Mouse (Mus musculus) heart, embryonic 16.5 days (tissue): ENCODE data around the gene Rbpms2. TPM values are rescaled to one million over a fixed set of nuclear protein-coding genes. Genes with fewer than 3 reads are reported as not detected.
"Not testable (repeated sequence)": the region's sequence is repeated elsewhere in the genome, so short reads cannot be mapped to it uniquely, and the experiment has no call there.

Source experiments
- ATAC-seq: fragments of 200-750 bp; cut with Nextera tagmentation; replicated peaks from 2 replicates; pipeline ENCODE4 v1.8.0; 2017; ENCODE audit warnings: moderate number of reproducible peaks; ENCODE audit not compliant: insufficient read depth, low FRiP score; ENCODE audit errors: extremely low read depth
- H3K27ac ChIP-seq: fragments of 300-500 bp; sonication (generic); 2 replicates; pipeline ENCODE4 v1.5.1; 2014; ENCODE audit warnings: mild to moderate bottlenecking, low read length, control low read depth, moderate library complexity
- H3K27me3 ChIP-seq: fragments of 300-500 bp; sonication (generic); 2 replicates; pipeline ENCODE4 v1.6.1; 2014; ENCODE audit warnings: low read length, mixed read lengths; ENCODE audit not compliant: control insufficient read depth, insufficient read depth
- H3K36me3 ChIP-seq: fragments of 300-500 bp; sonication (generic); 2 replicates; pipeline ENCODE4 v1.6.1; 2014; ENCODE audit not compliant: control insufficient read depth, insufficient read depth
- H3K4me1 ChIP-seq: fragments of 300-500 bp; sonication (generic); 2 replicates; pipeline ENCODE4 v1.6.1; 2014; ENCODE audit warnings: low read length, mixed read lengths; ENCODE audit not compliant: control insufficient read depth, insufficient read depth
- H3K4me2 ChIP-seq: fragments of 300-500 bp; sonication (generic); 2 replicates; pipeline ENCODE4 v1.6.1; 2014; ENCODE audit warnings: low read depth, mild to moderate bottlenecking, control low read depth, low read length
- H3K4me3 ChIP-seq: fragments of 300-500 bp; sonication (generic); 2 replicates; pipeline ENCODE4 v1.5.1; 2014; ENCODE audit warnings: mild to moderate bottlenecking, control low read depth, low read length
- H3K9ac ChIP-seq: fragments of 300-500 bp; sonication (generic); 2 replicates; pipeline ENCODE4 v1.6.1; 2014; ENCODE audit warnings: low read length, control low read depth
- H3K9me3 ChIP-seq: fragments of 300-500 bp; sonication (generic); replicated peaks from 2 replicates; pipeline ENCODE4 v1.6.1; 2016; ENCODE audit warnings: low read length; ENCODE audit not compliant: control insufficient read depth
- WGBS: fragments of 180-500 bp; shearing (Covaris S2); extraction: QIAGEN DNeasy Blood & Tissue Kit; methylation state at CpG from one replicate; pipeline ENCODE4 v1.1.7; 2014; 5-methylcytosine and 5-hydroxymethylcytosine counted together
- polyA plus RNA-seq: library from polyadenylated mRNA; unstranded; fragments of >200 nt; fragmentation: Nextera tagmentation; extraction: Ambion mirVana; gene quantifications from 2 replicates; pipeline ENCODE4 v1.2.1, GENCODE M21; 2015

Rbpms2 gene
- polyA plus RNA-seq, 1 experiment from 2014 or later: 105 TPM

DNA sequence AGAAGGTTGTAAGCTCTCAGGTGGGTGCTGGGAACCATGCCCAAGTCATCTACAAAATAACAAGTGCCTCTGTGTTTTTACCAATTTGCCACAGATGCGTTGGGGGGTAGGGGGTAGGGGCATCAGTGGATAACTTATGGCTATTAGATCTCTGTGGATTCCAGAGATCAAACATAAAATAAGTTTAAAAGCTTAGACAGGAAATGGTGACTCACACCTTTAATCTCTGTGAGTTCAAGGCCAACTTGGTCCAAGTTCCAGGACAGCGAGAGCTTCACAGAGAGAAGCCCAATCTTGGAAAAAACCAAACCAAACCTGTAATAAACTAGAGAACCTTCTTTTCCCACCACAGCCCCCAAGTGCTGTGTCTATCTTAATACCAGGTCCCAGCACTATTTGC is 17.3 kb downstream of the Rbpms2 start:
- no peak overlapping the region for H3K4me2 ChIP-seq
- H3K27me3 ChIP-seq: no peaks in the 10 kb centered on the region
- 80% methylated on average over 2 of the region's 2 CpGs for WGBS
- no peak overlapping the region for H3K9ac ChIP-seq
- peak overlapping the region; percentile 94 for H3K27ac ChIP-seq
- peaks cover 58% of the 10 kb centered on the region for H3K4me1 ChIP-seq
- no peak for ATAC-seq
- no peak overlapping the region for H3K4me3 ChIP-seq
- no peaks in the 10 kb centered on the region for H3K36me3 ChIP-seq
- H3K9me3 ChIP-seq: no peaks in the 10 kb centered on the region

DNA sequence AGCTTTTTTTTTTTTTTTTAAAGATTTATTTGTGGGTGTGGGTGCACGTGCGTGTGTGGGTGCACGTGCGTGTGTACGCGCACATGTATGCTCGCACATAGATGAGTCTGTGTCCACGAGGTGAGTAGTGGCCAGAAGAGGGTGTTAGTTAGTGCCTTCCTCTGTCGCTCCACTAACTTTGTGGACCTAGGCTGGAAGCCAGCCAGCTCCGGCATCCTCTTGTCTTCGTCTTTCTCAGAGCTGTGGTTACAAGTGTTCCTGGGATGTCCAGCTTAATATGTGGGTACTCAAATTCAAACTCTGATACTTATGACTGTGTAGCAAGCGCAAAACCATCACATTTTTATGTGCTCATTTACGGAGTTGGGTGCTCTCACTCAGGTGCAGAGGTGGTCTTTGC is 19.3 kb downstream of the Rbpms2 start:
- H3K27me3 ChIP-seq: no peaks in the 10 kb centered on the region
- H3K27ac ChIP-seq: no peak overlapping the region
- WGBS: 74% methylated on average over 13 of the region's 13 CpGs
- no peaks in the 10 kb centered on the region for H3K9me3 ChIP-seq
- no peak for ATAC-seq
- H3K36me3 ChIP-seq: no peaks in the 10 kb centered on the region
- H3K4me2 ChIP-seq: no peak overlapping the region
- H3K4me3 ChIP-seq: no peak overlapping the region
- peaks cover 53% of the 10 kb centered on the region for H3K4me1 ChIP-seq
- H3K9ac ChIP-seq: no peak overlapping the region

DNA sequence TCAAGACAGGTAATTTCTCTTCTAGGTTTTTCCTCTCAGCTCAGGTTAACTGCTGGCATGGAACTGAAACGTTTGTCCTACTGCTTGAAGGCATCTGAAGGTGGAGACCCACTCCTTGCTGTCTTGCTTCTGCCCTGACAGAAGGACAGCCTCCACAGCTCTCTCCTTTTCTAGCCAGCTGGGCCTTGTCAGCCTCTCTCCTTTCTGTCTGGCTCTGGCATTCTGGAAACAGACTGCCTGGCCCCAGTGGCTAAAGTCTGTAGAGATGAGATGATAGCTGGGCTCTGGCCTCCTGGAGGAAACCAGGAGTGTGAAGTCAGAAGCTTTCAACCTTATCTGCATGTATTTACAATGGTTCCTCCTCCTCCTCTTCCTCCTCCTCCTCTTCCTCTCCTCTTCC is 20.5 kb downstream of the Rbpms2 start:
- Histone ChIP-seq H3K4me3 (no peak overlapping the region), H3K4me1 (peaks cover 45% of the 10 kb centered on the region), H3K27ac (peak overlapping the region; percentile 65), H3K27me3 (no peaks in the 10 kb centered on the region), H3K4me2 (no peak overlapping the region), H3K9me3 (no peaks in the 10 kb centered on the region), H3K9ac (peak overlapping the region; percentile 39; the same call in 1 of the 2 replicates), H3K36me3 (no peaks in the 10 kb centered on the region)
- no peak for ATAC-seq
- WGBS: 11% methylated on average over 1 of the region's 1 CpGs

DNA sequence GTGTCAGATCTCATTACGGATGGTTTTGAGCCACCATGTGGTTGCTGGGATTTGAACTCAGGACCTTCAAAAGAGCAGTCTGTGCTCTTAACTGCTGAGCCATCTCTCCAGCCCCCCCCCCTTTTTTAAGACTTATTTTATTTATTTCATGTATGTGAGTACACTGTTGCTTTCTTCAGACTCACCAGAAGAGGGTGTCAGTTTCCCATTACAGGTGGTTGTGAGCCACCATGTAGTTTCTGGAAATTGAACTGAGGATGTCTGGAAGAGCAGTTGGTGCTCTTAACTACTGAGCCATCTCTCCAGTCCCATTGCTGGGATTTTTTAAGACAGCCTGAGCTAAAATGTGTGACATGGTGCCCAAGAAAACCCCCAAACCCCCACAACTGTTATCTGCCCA is 22.5 kb downstream of the Rbpms2 start:
- H3K27ac ChIP-seq, H3K27me3 ChIP-seq, ATAC-seq, H3K9me3 ChIP-seq, H3K4me3 ChIP-seq, H3K36me3 ChIP-seq, H3K4me2 ChIP-seq, H3K9ac ChIP-seq: not testable (repeated sequence)
- WGBS: 84% methylated on average over 1 of the region's 1 CpGs
- peaks cover 31% of the 10 kb centered on the region for H3K4me1 ChIP-seq

DNA sequence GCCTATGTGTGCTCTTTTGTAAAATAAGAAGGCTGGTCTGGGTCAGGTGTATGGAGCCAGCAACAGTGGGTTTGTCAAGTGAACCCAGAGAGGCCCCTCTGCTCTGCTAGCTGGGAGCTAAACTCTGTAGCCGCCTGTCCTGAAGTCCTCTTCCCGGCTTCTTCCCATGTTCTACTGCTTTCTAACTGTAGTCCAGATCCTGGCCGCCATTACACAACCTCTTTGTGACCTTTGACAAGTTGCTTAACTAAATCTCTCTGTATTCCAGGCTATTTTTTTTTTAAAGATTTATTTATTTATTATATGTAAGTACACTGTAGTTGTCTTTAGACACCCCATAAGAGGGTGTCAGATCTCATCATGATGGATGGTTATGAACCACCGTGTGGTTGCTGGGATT is 24.3 kb downstream of the Rbpms2 start:
- Histone ChIP-seq H3K27me3 (no peaks in the 10 kb centered on the region), H3K4me3 (no peak overlapping the region), H3K27ac (no peak overlapping the region), H3K9me3 (no peaks in the 10 kb centered on the region), H3K4me1 (peaks cover 20% of the 10 kb centered on the region), H3K9ac (no peak overlapping the region), H3K4me2 (no peak overlapping the region), H3K36me3 (no peaks in the 10 kb centered on the region)
- ATAC-seq: no peak
- WGBS: 88% methylated on average over 4 of the region's 4 CpGs

DNA sequence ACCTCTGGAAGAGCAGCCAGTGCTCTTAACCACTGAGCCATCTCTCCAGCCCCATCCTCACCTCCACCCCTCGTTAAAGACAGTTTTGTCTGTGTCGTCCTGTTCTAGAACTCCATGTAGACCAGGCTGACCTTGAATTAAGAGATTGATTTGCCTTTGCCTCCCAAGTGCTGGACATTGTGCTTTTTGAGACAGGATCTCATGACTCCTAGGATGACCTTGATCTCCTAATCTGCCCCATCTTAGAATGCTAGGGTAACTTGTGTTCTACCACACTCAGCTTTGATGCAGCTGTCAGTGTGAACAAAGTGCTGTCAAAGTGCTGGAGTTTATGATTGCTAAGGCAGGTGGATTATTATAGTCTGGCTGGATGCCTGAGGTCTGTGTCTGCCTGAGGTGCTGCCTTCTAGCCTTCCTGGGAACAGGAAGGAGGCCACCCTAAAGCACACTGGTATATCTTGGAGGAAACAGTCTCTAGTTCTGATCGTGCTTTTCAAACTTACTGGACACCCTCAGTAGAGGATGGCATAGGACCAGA is 25.3 kb downstream of the Rbpms2 start:
- no peak overlapping the region for H3K9ac ChIP-seq
- no peaks in the 10 kb centered on the region for H3K36me3 ChIP-seq
- no peak overlapping the region for H3K4me3 ChIP-seq
- no peaks in the 10 kb centered on the region for H3K9me3 ChIP-seq
- ATAC-seq: no peak
- H3K27ac ChIP-seq: no peak overlapping the region; the same call in 1 of the 2 replicates
- no peak overlapping the region for H3K4me2 ChIP-seq
- WGBS: 61% methylated on average over 3 of the region's 3 CpGs
- peaks cover 11% of the 10 kb centered on the region for H3K4me1 ChIP-seq
- no peaks in the 10 kb centered on the region for H3K27me3 ChIP-seq

DNA sequence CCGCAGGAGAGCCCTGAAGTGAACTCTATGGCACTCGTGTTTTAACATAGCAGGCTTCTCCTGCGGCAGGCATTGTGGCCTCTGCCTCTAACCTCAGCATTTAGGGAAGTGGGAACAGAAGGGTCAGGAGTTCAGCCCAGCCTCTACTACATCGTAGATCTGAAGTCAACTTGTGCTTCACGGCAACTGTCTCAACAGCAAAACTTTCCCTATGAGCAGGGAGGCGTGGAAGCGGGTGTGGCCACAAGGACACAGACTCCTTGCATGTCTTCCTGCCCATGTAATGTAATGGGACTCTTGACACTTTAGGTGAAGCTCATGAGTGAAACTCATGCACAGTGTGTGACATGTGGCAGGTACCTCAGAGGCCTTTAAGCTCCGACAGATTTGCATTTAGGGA is 26.1 kb downstream of the Rbpms2 start:
- no peaks in the 10 kb centered on the region for H3K9me3 ChIP-seq
- no peak overlapping the region for H3K9ac ChIP-seq
- H3K36me3 ChIP-seq: no peaks in the 10 kb centered on the region
- H3K4me2 ChIP-seq: no peak overlapping the region
- H3K4me3 ChIP-seq: no peak overlapping the region
- no peaks in the 10 kb centered on the region for H3K27me3 ChIP-seq
- H3K4me1 ChIP-seq: peaks cover 4% of the 10 kb centered on the region
- no peak overlapping the region for H3K27ac ChIP-seq
- 74% methylated on average over 8 of the region's 8 CpGs for WGBS
- ATAC-seq: no peak

DNA sequence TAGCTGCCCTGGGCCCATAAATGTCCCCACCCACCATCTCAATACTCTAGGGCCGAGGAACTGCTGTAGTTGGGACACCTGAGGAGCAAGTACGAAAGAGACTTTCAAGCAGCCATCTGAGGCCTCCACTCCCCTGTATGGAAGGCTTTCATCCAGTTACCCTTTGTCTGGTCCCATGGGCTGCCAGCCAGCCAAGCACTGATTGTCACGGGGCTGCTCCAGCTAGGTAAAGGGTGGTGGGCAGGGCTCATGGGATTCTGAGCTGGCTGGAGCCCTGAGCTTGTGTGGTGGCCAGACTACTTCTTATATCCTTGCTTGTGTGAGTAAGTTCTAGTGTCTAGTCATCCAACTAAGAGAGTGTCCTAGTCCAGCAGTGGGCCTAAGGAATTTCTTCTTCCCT is 27.8 kb downstream of the Rbpms2 start:
- Histone ChIP-seq H3K4me1 (no peaks in the 10 kb centered on the region; the same call in 1 of the 2 replicates), H3K36me3 (no peaks in the 10 kb centered on the region), H3K4me2 (no peak overlapping the region), H3K27ac (no peak overlapping the region), H3K4me3 (no peak overlapping the region), H3K9me3 (no peaks in the 10 kb centered on the region), H3K27me3 (no peaks in the 10 kb centered on the region), H3K9ac (no peak overlapping the region)
- no peak for ATAC-seq
- 76% methylated on average over 3 of the region's 3 CpGs for WGBS

DNA sequence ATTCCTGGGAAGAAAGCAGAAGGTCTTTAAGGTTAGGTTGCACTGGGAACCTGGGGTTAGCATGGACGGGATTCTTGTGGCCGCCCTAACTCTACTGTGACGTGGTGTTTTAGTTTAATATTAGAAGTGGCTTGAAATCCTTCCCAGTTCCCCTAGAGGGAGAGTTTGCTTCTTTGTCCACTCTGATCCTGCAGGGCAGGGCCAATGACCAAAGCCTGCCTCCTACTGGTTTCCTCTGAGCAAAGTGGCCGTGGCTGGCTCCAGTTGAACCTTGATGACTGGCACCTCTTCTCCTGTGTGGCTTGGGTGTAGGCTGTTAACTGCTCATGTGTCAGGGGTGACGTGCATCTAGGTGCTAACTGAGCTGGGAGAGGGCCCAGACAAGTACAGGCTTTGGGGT is 31.6 kb downstream of the Rbpms2 start:
- Histone ChIP-seq H3K27me3 (no peaks in the 10 kb centered on the region), H3K4me2 (no peak overlapping the region), H3K36me3 (no peaks in the 10 kb centered on the region), H3K27ac (no peak overlapping the region), H3K4me3 (no peak overlapping the region), H3K9me3 (no peaks in the 10 kb centered on the region), H3K4me1 (peaks cover 4% of the 10 kb centered on the region; the same call in 1 of the 2 replicates), H3K9ac (0 out of 2 replicates have a peak overlapping the region, but pooled peaks have one; percentile 12)
- ATAC-seq: no peak
- 57% methylated on average over 5 of the region's 5 CpGs for WGBS
